Mouse (Mus musculus) G1E (cell line): ENCODE measurements around the gene Rnf114. TPM values are rescaled to one million over a fixed set of nuclear protein-coding genes. Genes with fewer than 3 reads are reported as not detected.
A peak's percentile ranks its signal among the peaks of the same experiment; 100 is the strongest.

Experiments
- ATAC-seq: 2 replicates; pipeline ENCODE4 v1.8.0; 2016; ENCODE audit warnings: mild to moderate bottlenecking; ENCODE audit not compliant: insufficient number of reproducible peaks, poor library complexity, low FRiP score, severe bottlenecking; ENCODE audit errors: extremely low read depth
- DNase-seq: peaks from one replicate; pipeline ENCODE4 v3.0.0; 2012; ENCODE audit warnings: low spot score
- H3K27me3 ChIP-seq: 2 replicates; pipeline ENCODE4 v1.6.1; 2012; ENCODE audit warnings: mild to moderate bottlenecking, low read length, inconsistent platforms; ENCODE audit not compliant: insufficient read depth
- H3K36me3 ChIP-seq: replicated peaks from 2 replicates; pipeline ENCODE3; 2012; ENCODE audit warnings: mild to moderate bottlenecking, inconsistent platforms
- H3K4me1 ChIP-seq: 2 replicates; pipeline ENCODE4 v1.6.1; 2012; ENCODE audit warnings: low read depth, low read length, inconsistent platforms, mixed read lengths; ENCODE audit not compliant: insufficient read depth
- H3K4me3 ChIP-seq: 2 replicates; pipeline ENCODE4 v1.5.1; 2012; ENCODE audit warnings: low read depth, mild to moderate bottlenecking, inconsistent platforms, low read length, moderate library complexity, mixed read lengths
- H3K9me3 ChIP-seq: replicated peaks from 2 replicates; pipeline ENCODE4 v1.6.1; 2012; ENCODE audit warnings: inconsistent platforms
- CTCF ChIP-seq: IDR thresholded peaks from 2 replicates; pipeline ENCODE4 v1.5.1; 2012; ENCODE audit warnings: low read depth, low read length, inconsistent platforms, mixed read lengths
- GATA1 ChIP-seq: IDR thresholded peaks from 2 replicates; pipeline ENCODE4 v1.6.1; 2012; ENCODE audit warnings: borderline replicate concordance, low read length, inconsistent platforms, mixed read lengths
- GATA2 ChIP-seq: IDR thresholded peaks from 2 replicates; pipeline ENCODE4 v1.6.1; 2012; ENCODE audit warnings: low read depth, low read length, inconsistent platforms, borderline replicate concordance
- POLR2AphosphoS5 ChIP-seq: IDR thresholded peaks from 2 replicates; pipeline ENCODE4 v1.6.1; 2012; ENCODE audit warnings: low read depth, low read length, inconsistent platforms; ENCODE audit not compliant: insufficient replicate concordance
- TAL1 ChIP-seq: conservative IDR thresholded peaks from 2 replicates; pipeline ENCODE4 v1.6.1; 2012; ENCODE audit warnings: low read depth, low read length, inconsistent platforms, mixed read lengths
- polyA plus RNA-seq: library from polyadenylated mRNA; stranded (reverse); fragments of >175 nt; gene quantifications from 2 replicates; pipeline ENCODE4 v1.2.3, GENCODE M21; 2012
- total RNA-seq, 2 experiments: library from RNA; stranded (forward) in 1 of 2; stranded (reverse) in 1 of 2; fragments of 200-1000 nt in 1 of 2; fragments of >200 nt in 1 of 2; fragmentation: Nextera tagmentation in 1 of 2; gene quantifications; 2 replicates each; pipeline ENCODE4 v1.2.3; 2014 to 2017

Rnf114 gene
- total and polyA plus RNA-seq, 3 experiments: 18.4 to 41.5 (median 32.1) TPM

DNA sequence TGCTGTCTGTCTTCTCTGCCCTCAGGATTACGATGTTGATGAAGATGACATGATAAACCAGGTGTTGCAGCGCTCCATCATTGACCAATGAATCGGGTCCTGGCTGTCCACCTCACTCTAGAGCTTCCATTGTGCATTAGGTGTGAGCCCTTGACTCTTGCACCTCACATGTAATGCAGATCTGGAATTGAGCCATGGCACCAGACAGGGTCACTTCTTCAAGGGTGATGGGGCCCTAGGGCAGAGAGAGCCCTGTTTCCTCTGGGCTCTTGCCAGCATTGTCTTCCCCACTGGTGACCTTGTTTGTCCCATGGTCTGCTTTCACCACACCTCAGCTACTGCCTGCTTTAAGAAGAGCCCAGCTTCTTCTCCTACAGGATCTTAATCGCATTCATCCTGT is 22.2 kb downstream of the Rnf114 start:
- ATAC-seq (no peak), DNase-seq (no peak)
- Histone ChIP-seq H3K4me3 (no peak overlapping the region), H3K36me3 (peaks cover 90% of the 10 kb centered on the region), H3K9me3 (no peaks in the 10 kb centered on the region), H3K27me3 (no peaks in the 10 kb centered on the region), H3K4me1 (peaks cover 13% of the 10 kb centered on the region)
- TF ChIP-seq TAL1: no peak
- TF ChIP-seq CTCF: no peak
- TF ChIP-seq GATA1: no peak
- TF ChIP-seq POLR2AphosphoS5: no peak
- TF ChIP-seq GATA2: no peak

DNA sequence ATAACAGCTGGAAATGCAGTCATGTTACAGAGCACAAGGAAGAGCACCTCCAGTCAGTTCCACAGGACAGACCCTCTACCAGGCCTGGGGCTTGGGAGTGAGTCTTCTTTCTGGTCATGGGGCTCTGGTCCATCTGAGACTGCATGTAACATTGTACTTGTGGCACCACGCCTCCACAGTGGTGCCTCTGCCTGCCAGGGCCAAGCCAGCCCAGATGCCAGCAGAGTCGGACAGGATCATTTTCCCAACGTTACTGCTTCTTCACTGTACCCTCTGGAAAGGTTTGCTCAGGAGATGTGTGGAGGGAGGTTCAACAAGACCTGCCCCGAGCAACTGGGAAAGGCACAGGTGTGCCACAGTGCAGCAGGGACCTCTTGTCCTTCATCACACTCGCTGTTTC is 23.2 kb downstream of the Rnf114 start:
- ATAC-seq: no peak
- Histone ChIP-seq H3K9me3 (no peaks in the 10 kb centered on the region), H3K4me1 (peaks cover 4% of the 10 kb centered on the region), H3K27me3 (no peaks in the 10 kb centered on the region), H3K36me3 (peaks cover 81% of the 10 kb centered on the region), H3K4me3 (no peak overlapping the region)
- no peak for DNase-seq
- TF ChIP-seq CTCF: no peak

DNA sequence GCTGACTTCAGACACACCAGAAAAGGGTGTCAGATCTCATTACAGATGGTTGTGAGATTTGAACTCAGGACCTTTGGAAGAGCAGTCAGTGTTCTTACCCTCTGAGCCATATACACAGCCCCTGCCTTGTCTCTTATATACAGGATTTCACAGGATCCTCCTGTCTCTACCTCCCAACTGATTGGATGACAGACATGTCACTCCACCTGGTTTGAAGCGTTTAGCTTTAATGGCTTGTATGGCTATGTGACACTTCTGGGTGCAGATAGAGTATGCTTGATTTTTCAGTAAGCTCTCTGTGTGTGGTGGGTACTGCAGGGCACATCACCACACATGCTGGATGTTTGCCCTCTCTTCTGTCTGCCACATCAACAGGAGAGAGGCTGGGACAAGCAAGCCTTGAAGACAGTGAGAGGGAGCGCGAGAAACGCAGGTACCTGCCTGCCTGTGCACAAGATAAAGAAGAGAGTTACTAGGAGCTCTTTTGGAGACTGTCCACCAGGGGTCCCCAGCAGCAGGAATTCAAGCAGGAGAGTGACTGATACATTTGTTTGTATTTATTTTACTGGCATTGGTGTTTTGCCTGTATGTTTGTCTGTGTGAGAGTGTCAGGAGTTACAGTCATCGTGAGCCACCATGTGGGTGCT is 27.3 kb downstream of the Rnf114 start:
- Histone ChIP-seq H3K36me3 (peaks cover 41% of the 10 kb centered on the region), H3K27me3 (no peaks in the 10 kb centered on the region), H3K4me3 (no peak overlapping the region), H3K4me1 (no peaks in the 10 kb centered on the region), H3K9me3 (no peaks in the 10 kb centered on the region)
- DNase-seq: no peak
- TF ChIP-seq TAL1 (no peak), GATA2 (no peak), POLR2AphosphoS5 (no peak), GATA1 (no peak), CTCF (no peak; the same call in 1 of the 2 replicates)
- no peak for ATAC-seq

DNA sequence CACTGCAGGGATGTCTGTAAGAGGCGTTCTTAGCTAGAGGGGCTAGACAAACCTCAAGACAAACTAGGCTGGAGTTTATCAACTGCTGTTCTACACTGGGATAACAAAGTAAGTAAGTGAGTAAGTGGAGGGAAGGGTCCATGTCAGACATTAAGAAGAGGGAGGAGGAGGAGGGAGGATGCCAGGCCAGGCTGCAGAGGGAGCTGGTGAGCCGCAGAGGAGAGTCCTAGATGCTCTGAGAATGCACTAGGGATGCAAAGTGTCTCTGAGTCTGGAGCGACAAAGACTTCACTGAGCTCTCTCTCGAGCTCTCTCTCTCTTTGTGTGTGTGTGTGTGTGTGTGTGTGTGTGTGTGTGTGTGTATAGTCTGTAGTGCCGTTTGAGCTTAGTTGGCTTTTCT is 35.8 kb downstream of the Rnf114 start:
- H3K4me3 ChIP-seq: no peak overlapping the region
- no peaks in the 10 kb centered on the region for H3K36me3 ChIP-seq
- H3K27me3 ChIP-seq: peaks cover 38% of the 10 kb centered on the region
- no peak for DNase-seq
- no peaks in the 10 kb centered on the region for H3K9me3 ChIP-seq
- peaks cover 2% of the 10 kb centered on the region; the same call in 1 of the 2 replicates for H3K4me1 ChIP-seq
- ATAC-seq: no peak
- no peak for TF ChIP-seq GATA2
- TF ChIP-seq GATA1: no peak
- TF ChIP-seq TAL1: no peak
- no peak for TF ChIP-seq CTCF
- no peak for TF ChIP-seq POLR2AphosphoS5

DNA sequence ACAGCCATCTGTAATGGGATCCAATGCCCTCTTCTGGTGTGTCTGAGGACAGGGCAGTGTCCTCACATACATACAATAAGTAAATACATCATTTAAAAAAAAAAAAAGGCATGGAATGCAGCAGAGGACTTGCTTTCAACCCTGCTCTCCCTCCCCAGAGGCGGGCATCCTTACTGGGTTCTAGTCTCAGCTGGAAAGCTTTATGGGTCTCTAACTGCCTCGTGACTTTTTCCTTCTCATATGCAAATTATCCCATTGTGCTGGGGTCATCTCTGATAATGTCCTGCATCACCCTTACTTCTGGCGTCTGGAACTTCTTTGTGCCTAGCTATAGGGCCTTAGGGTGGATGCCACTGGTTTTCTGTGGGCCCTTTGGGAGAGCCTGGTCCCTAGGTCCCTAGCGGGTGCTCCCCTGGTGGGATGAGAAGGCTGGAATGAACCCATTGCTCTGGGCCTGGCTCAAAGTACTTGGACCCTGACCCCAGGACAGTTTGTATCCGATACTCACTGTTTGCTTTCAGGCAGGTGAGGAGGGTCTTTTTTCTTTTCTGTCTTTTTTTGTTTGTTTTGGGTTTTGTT is 37.6 kb downstream of the Rnf114 start:
- DNase-seq (no peak), ATAC-seq (no peak)
- H3K36me3 ChIP-seq: no peaks in the 10 kb centered on the region
- H3K4me1 ChIP-seq: peaks cover 2% of the 10 kb centered on the region; the same call in 1 of the 2 replicates
- H3K9me3 ChIP-seq: no peaks in the 10 kb centered on the region
- H3K4me3 ChIP-seq: no peak overlapping the region
- H3K27me3 ChIP-seq: peaks cover 43% of the 10 kb centered on the region
- no peak for TF ChIP-seq CTCF
- no peak for TF ChIP-seq GATA2
- no peak for TF ChIP-seq POLR2AphosphoS5
- TF ChIP-seq GATA1: no peak

DNA sequence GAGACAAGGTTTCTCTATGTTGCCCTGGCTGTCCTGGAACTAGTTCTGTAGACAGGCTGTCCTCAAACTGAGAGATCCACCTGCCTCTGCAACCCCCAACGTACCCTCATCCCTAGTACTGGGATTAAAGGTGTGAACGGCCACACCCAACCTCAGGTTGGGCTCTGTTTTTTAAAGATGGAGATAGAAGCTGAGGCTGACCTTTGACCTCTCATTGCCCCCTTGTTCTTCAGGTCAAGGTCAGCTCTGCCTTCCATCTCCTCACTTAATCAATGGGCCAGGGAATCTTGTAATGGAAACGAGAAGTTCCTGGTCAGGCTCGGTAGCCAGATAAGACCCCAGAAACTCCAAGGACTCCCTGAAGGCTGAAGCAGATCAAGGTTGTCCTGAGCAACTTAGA is 38.1 kb downstream of the Rnf114 start:
- ATAC-seq (no peak), DNase-seq (no peak)
- Histone ChIP-seq H3K4me3 (no peak overlapping the region), H3K36me3 (no peaks in the 10 kb centered on the region), H3K9me3 (no peaks in the 10 kb centered on the region), H3K4me1 (peaks cover 2% of the 10 kb centered on the region; the same call in 1 of the 2 replicates), H3K27me3 (peaks cover 45% of the 10 kb centered on the region)
- TF ChIP-seq GATA2 (no peak), GATA1 (no peak), TAL1 (no peak), POLR2AphosphoS5 (no peak), CTCF (no peak)

DNA sequence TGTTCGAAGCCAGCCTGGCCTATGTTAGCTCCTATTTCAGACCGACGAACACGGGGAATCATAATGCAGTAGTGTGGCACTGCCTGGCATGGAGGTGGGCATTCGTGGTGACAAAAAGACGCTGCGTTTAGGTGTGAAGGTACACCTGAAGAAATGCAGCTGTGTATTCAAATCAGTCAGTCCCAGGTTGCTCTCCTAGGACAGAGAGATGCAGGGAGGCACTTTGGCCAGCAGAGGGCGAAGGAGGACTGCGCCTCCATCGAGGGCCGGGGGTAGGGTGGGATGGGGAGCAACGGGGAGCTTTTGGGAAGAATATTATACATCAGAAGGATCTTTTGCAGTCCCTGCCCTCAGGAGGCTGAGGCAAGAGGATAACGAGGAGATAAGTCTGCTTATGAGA is 39.7 kb downstream of the Rnf114 start:
- no peak for ATAC-seq
- Histone ChIP-seq H3K4me3 (no peak overlapping the region), H3K9me3 (no peaks in the 10 kb centered on the region), H3K36me3 (no peaks in the 10 kb centered on the region), H3K4me1 (peaks cover 2% of the 10 kb centered on the region; the same call in 1 of the 2 replicates), H3K27me3 (peaks cover 51% of the 10 kb centered on the region)
- TF ChIP-seq CTCF: peak; percentile 87
- TF ChIP-seq POLR2AphosphoS5: no peak
- no peak for DNase-seq
